Mouse (Mus musculus) urinary bladder, postnatal 25 days (tissue): ENCODE measurements around the gene Fau.
"Not testable (repeated sequence)": the region's sequence is repeated elsewhere in the genome, so short reads cannot be mapped to it uniquely, and the experiment has no call there.

Experiments
- DNase-seq: peaks from one replicate; pipeline ENCODE4 v3.0.0; 2022; ENCODE audit warnings: low spot score

Fau gene

DNA sequence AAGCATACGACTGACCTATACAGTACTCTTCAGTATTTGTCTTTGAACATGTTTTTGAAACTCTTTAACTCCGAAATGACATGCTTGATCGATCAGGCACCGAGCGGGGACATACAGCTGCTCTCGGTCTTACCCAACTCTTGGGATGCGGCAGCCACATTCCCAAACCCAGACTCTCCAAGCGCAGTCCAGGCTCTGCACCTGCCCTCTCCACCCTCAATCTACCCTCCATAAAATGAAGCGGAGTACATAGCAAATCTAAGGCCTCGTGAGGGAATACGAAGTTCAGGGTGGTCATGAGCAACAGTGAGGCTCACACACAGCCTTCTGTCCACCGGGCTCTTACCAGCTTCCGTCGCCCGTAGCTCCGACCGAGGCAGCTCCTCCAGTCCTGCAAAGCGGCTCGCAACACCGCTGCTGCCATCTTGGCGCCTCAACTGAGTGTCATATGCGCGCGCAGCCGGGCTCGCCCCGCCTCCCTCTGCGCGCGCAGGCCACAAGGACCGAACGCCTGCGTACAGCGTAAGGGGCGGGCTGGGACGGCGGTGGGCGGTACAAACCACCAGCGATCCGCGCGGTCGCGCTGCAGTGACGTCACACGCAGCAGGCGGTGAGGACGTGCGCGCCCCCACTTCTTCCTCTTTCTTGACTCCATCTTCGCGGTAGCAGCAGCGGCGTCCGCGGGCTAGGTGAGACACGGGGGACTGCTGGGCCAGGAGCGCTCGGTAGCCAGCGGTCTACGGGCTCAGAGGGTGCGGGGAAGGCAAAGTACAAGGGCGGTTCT lies at the start of gene Fau, which contains the start of gene Mrpl49:
Fau (plus strand) TSS at position 532 of the 784 bp plus-strand sequence.
Mrpl49 (minus strand) TSS at position 473 of the 784 bp plus-strand sequence.
- peak; percentile 99 for DNase-seq

- no peak for DNase-seq
Measured at GRCm38 (mm10) chr19:6009137-6009536, 48.5 kb upstream of the Fau start.

DNA sequence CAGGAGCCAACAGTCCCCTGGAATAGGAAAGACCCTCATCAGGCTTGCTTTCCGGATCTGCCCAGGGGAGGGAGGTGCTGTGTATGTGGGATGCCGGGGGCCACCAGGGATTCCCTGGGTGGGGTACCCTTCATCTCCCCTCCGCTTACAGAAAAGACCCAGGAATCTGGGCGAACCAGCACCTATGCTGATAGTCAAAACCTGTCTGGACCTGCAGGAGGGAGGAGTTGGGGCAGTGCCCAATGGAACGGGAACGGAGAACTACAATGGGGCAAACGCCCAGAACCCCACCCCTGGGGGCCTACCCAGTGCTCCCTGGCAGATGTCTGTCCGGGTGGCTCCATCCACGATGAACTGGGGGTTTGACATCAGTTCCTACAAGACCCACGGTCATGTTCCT lies 44.0 kb upstream of the Fau start:
- peak; percentile 64 for DNase-seq

GRCm38 (mm10) chr19:6014991-6015510 lies 42.6 kb upstream of the Fau start:
- peak; percentile 45 for DNase-seq

- DNase-seq: peak; percentile 61
Measured at GRCm38 (mm10) chr19:6015511-6016315, 41.9 kb upstream of the Fau start, which contains the start of gene Capn1. Gene Capn1 (minus strand): TSS chr19:6015897.

GRCm38 (mm10) chr19:6016532-6016931 lies 41.1 kb upstream of the Fau start:
- DNase-seq: no peak

GRCm38 (mm10) chr19:6018142-6019089 lies 39.2 kb upstream of the Fau start:
- peak; percentile 84 for DNase-seq

DNA sequence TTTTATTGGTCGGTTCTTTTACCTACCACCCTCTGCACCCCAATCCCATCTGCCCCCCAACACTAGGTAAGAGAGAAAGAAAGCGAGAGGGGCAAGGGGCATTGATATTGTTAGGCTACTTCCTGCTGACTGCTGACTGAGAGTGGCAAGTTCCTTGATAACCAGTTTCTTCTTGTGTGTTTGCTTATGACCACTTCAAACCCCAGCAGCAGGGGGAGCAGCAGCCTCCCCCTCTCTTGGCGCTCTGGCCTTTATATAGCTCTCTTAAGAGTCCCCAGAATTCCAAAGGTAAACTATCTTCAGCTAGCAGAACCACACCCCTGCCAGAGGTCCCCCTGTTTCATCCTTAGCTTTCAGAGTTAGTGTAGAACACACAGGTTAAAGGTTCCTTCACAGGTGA lies 37.4 kb upstream of the Fau start:
- no peak for DNase-seq

- no peak for DNase-seq
Measured at GRCm38 (mm10) chr19:6023059-6023458, 34.6 kb upstream of the Fau start.

- DNase-seq: no peak
Measured at GRCm38 (mm10) chr19:6023930-6024329, 33.7 kb upstream of the Fau start.

- DNase-seq: no peak
Measured at GRCm38 (mm10) chr19:6028991-6029390, 28.7 kb upstream of the Fau start.

- no peak for DNase-seq
Measured at GRCm38 (mm10) chr19:6029426-6029825, 28.2 kb upstream of the Fau start.

DNA sequence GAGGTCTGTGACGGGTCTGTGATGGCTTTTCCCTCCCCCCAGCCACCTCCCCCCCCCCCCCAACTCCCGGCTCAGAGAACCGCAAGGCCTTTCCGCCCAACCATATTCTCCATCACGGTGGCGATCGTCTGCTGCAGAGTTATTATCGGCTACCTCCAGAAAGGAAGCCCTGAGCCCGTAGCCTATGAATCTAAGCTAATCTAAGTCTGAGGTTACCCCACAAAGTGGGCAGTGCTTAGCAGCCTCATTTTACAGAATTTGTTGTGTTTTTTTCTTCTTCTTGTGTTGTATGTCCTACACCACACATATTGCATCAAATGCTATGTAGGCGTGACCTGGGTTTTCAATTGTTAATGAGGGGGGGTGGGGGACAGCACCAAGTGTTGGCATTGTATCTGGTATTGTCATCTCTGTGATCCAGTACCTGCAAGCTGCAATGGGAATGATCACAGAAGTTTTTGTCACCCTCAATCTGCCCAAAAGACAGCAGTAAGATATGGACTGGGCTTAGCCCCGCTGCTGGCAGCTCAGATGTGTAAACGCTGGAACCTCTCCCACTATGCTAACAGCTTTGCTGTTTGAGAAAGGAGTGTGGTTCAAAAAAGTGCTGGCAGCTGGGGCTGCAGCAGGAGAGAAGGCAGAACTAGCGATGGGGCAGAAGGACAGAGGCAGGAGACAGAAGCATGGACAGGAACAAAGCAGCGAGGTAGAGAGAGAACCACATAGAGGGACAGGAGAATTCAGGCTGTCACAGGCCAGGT lies 26.9 kb upstream of the Fau start:
- DNase-seq: no peak

DNA sequence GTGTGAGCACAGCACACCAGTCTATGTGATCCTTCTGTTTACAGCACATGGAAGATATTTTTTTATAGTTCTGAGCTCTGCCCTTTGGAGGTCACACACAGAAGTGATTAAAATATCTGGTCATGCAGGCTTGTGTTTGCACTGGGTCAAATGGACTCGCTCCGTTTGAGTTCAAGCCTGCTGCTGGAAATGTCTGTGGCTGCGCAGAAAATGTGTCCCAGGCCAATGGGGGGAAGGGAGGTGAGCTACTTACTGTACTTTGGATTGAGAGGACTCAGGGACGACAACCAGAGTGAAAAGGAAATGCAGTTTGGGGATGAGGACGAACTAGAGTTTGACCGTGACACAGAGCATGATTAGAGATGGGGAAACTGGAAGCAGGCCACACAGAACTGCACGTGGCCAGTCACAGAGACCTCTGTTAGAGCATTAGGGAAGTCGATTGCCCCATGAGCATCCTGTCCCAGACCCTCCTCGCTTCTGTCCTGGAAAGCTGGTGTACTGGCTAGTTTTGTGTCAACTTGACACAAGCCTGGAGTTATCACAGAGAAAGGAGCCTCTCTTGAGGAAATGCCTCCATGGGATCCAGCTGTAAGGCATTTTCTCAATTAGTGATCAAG lies 21.6 kb upstream of the Fau start:
- no peak for DNase-seq

- DNase-seq: no peak
Measured at GRCm38 (mm10) chr19:6037695-6038094, 19.9 kb upstream of the Fau start.

DNA sequence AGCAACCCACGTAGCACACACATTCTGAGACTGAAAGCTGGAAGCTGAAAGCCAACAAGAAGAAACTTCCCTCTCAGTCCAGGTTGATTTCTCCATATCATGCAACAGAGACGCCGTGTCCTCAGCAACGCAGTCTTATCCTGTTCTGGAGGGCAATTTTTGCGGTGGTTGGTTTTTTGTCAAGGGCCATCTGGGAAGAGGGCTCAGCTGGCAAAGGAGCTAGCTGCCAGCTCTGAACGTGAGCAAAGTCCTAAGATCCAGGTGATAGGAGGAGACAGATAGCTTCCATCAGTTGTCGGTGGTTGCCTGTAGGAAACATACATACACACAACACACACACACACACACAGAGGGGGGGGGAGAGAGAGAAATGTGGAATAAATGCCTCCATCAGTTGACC lies 19.3 kb upstream of the Fau start:
- no peak for DNase-seq

GRCm38 (mm10) chr19:6040002-6040401 lies 17.6 kb upstream of the Fau start:
- DNase-seq: no peak

DNA sequence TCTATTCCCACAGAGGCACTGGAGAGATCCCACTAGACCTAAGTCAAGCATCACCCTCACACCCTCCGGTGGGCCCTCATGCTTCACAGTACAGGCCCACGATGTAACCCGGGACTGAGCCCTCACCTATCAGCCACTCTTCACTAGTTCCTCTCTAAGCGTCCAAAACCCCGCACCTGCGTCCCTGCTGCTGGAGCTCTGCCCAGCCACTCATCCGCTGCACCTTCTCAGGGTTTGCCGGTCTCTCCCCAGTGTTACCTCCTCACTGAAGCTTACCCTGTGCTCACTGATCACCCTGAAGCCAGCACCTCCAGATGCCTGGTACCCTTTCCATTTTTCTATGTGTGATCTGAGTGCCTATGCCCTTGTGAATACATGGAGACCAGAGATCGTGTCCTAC lies 15.4 kb upstream of the Fau start:
- no peak for DNase-seq

GRCm38 (mm10) chr19:6044102-6044501 lies 13.5 kb upstream of the Fau start:
- DNase-seq: not testable (repeated sequence)
